7 mouse cellular contexts compared by ENCODE assay signal in the genomic region with DNA sequence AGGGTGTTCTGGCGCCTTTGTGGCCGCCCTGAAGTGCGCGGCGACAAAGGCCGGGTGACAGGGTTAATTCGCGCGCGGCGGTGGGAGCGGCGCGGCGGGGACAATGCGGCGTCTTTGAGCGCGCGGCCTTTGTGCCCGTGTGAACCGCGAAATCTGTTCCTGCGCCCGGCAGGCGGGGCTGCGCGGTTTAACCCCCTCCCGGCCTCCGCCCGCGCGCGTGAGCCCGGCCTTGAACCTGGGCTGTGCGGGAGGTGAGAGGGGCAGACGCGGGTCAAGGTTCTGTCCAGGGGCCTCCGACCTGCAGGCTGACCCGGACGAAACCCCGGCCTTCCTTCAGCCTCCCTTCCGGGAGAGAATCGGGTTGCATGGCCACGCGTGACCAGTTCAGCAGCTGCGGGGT.
A peak's percentile ranks its signal among the peaks of the same experiment; 100 is the strongest.
DNase-seq lines count a peak whose midpoint lies in the region; ATAC-seq and TF ChIP-seq lines count a peak whose summit lies in the region.

No protein-coding gene starts in this region.

- no peaks in the 10 kb centered on the region for H3K9me3 ChIP-seq in lung, embryonic 14.5 days (ENCODE audit: low read depth, low read length)
- no peaks in the 10 kb centered on the region for H3K9me3 ChIP-seq in forebrain, embryonic 13.5 days (replicated peaks)
- no peaks in the 10 kb centered on the region for H3K9me3 ChIP-seq in limb, embryonic 12.5 days
- no peaks in the 10 kb centered on the region for H3K9me3 ChIP-seq in stomach, embryonic 14.5 days (ENCODE audit: control insufficient read depth, low read depth, low read length)

- no peak for TF ChIP-seq POLR2A in lung, adult 2 months (IDR thresholded peaks at IDR 0.05; ENCODE audit: borderline replicate concordance, extremely low read depth, low read depth, low read length)

- no peaks in the 10 kb centered on the region for H3K36me3 ChIP-seq in lung, embryonic 14.5 days (ENCODE audit: insufficient read depth)
- no peaks in the 10 kb centered on the region for H3K36me3 ChIP-seq in forebrain, embryonic 13.5 days (ENCODE audit: poor library complexity, severe bottlenecking)
- no peaks in the 10 kb centered on the region for H3K36me3 ChIP-seq in limb, embryonic 12.5 days
- H3K36me3 ChIP-seq in stomach, embryonic 14.5 days (ENCODE audit: control insufficient read depth, insufficient read depth, low read length), result no peaks in the 10 kb centered on the region

- H3K27me3 ChIP-seq in lung, embryonic 14.5 days (ENCODE audit: insufficient read depth, low read length), result peaks cover 58% of the 10 kb centered on the region
- H3K27me3 ChIP-seq in forebrain, embryonic 13.5 days, result peaks cover 58% of the 10 kb centered on the region
- H3K27me3 ChIP-seq in limb, embryonic 12.5 days, result peaks cover 86% of the 10 kb centered on the region
- H3K27me3 ChIP-seq in stomach, embryonic 14.5 days (ENCODE audit: control insufficient read depth, insufficient read depth, low read length), result peaks cover 36% of the 10 kb centered on the region

- H3K4me2 ChIP-seq in lung, embryonic 14.5 days, result peak overlapping the region; percentile 60
- H3K4me2 ChIP-seq in forebrain, embryonic 13.5 days, result peak overlapping the region; percentile 68
- peak overlapping the region; percentile 59 for H3K4me2 ChIP-seq in limb, embryonic 12.5 days
- peak overlapping the region; percentile 46 for H3K4me2 ChIP-seq in stomach, embryonic 14.5 days (replicated peaks; ENCODE audit: low read depth, low read length)

- no peak for TF ChIP-seq CTCF in lung, embryonic 14.5 days (IDR thresholded peaks at IDR 0.05; ENCODE audit: low read depth)
- no peak for TF ChIP-seq CTCF in lung, adult 2 months (IDR thresholded peaks at IDR 0.05; ENCODE audit: insufficient read depth, low read length)

- H3K27ac ChIP-seq in lung, embryonic 14.5 days (ENCODE audit: low read depth), result no peak overlapping the region
- no peak overlapping the region for H3K27ac ChIP-seq in forebrain, embryonic 13.5 days
- H3K27ac ChIP-seq in limb, embryonic 12.5 days, result no peak overlapping the region
- H3K27ac ChIP-seq in stomach, embryonic 14.5 days (ENCODE audit: low read length), result no peak overlapping the region

- H3K4me3 ChIP-seq in lung, embryonic 14.5 days (ENCODE audit: low read depth, low read length), result peak overlapping the region; percentile 31
- no peak overlapping the region for H3K4me3 ChIP-seq in lung, adult 2 months (replicated peaks; ENCODE audit: extremely low read depth, low read depth, low read length)
- peak overlapping the region; percentile 38 for H3K4me3 ChIP-seq in forebrain, embryonic 13.5 days
- peak overlapping the region; percentile 36 for H3K4me3 ChIP-seq in limb, embryonic 12.5 days (replicated peaks)
- peak overlapping the region; percentile 28 for H3K4me3 ChIP-seq in stomach, embryonic 14.5 days (ENCODE audit: low read depth, low read length)

- peak overlapping the region; percentile 41 for H3K9ac ChIP-seq in lung, embryonic 14.5 days
- peak overlapping the region; percentile 68 for H3K9ac ChIP-seq in forebrain, embryonic 13.5 days
- H3K9ac ChIP-seq in limb, embryonic 12.5 days (replicated peaks), result 0 out of 2 replicates have a peak overlapping the region, but pooled peaks have one; percentile 37
- H3K9ac ChIP-seq in stomach, embryonic 14.5 days (replicated peaks; ENCODE audit: low read depth, low read length), result no peak overlapping the region

- H3K4me1 ChIP-seq in lung, embryonic 14.5 days (ENCODE audit: insufficient read depth), result no peaks in the 10 kb centered on the region
- no peaks in the 10 kb centered on the region for H3K4me1 ChIP-seq in lung, adult 2 months (ENCODE audit: control insufficient read depth, insufficient read depth, low read length)
- H3K4me1 ChIP-seq in forebrain, embryonic 13.5 days, result peaks cover 43% of the 10 kb centered on the region
- H3K4me1 ChIP-seq in limb, embryonic 12.5 days (replicated peaks), result peaks cover 14% of the 10 kb centered on the region
- 0 out of 2 replicates have a peak, but pooled peaks cover 7% of the 10 kb centered on the region for H3K4me1 ChIP-seq in stomach, embryonic 14.5 days (ENCODE audit: control insufficient read depth, insufficient read depth, low read length)

- ATAC-seq in lung, embryonic 14.5 days (ENCODE audit: insufficient read depth), result no peak
- ATAC-seq in forebrain, embryonic 13.5 days, result peak; percentile 48
- ATAC-seq in limb, embryonic 12.5 days (ENCODE audit: insufficient number of reproducible peaks, insufficient read depth, low FRiP score, low TSS enrichment, low read depth), result no peak
- ATAC-seq in stomach, embryonic 14.5 days (ENCODE audit: insufficient number of reproducible peaks, insufficient read depth, low FRiP score, low read depth), result no peak

- WGBS in lung, embryonic 14.5 days, result 2% methylated on average over 47 of the region's 47 CpGs
- 4% methylated on average over 47 of the region's 47 CpGs for WGBS in lung, adult 2 months
- 2% methylated on average over 47 of the region's 47 CpGs for WGBS in forebrain, embryonic 13.5 days
- WGBS in limb, embryonic 12.5 days, result 3% methylated on average over 39 of the region's 47 CpGs
- 2% methylated on average over 47 of the region's 47 CpGs for WGBS in stomach, embryonic 14.5 days

- peak; percentile 24 for DNase-seq in lung, embryonic 14.5 days
- DNase-seq in lung, adult 2 months, result no peak
- DNase-seq in adrenal gland, adult 2 months, result no peak
- no peak for DNase-seq in MN1 (ENCODE audit: low spot score)
